Mouse (Mus musculus): ENCODE data around the gene Mettl7a2. TPM values are rescaled to one million over a fixed set of nuclear protein-coding genes. Genes with fewer than 3 reads are reported as not detected.

The Mettl7a2 gene
- not detected in 2 replicates for polyA plus RNA-seq (2012; rRNA removed)

DNA sequence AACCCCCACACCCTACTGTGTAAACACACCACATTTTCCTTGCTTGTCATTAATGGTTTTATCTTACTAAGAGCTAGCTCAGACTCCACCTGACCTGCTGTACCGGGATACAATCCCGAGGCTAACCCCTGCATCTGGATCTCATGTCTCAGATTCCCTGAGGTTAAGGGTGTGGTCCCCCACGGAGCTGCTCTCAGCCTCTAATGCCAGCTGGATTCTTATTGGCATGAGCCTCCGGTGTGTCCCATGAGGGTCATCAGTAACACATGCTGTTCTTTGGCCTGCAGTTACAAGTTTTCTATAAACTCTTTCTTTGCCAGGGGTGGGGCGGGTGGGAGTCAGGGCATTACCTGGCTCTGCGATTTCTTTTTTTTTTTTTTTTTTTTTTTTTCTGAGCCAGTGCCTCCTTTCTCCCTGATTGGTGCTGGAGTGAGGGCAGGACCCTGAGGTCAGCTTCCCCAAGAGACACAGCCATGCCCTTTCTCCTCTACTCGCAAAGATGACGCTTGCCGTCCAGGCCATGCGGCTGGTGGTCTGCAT, at the start of gene Mettl7a2, which contains the start of gene Methig1:
TSS of gene Mettl7a2 (plus strand) at position 490 of the 540 bp plus-strand sequence.
TSS of gene Methig1 (plus strand) at position 439 of the 540 bp plus-strand sequence.

DNA sequence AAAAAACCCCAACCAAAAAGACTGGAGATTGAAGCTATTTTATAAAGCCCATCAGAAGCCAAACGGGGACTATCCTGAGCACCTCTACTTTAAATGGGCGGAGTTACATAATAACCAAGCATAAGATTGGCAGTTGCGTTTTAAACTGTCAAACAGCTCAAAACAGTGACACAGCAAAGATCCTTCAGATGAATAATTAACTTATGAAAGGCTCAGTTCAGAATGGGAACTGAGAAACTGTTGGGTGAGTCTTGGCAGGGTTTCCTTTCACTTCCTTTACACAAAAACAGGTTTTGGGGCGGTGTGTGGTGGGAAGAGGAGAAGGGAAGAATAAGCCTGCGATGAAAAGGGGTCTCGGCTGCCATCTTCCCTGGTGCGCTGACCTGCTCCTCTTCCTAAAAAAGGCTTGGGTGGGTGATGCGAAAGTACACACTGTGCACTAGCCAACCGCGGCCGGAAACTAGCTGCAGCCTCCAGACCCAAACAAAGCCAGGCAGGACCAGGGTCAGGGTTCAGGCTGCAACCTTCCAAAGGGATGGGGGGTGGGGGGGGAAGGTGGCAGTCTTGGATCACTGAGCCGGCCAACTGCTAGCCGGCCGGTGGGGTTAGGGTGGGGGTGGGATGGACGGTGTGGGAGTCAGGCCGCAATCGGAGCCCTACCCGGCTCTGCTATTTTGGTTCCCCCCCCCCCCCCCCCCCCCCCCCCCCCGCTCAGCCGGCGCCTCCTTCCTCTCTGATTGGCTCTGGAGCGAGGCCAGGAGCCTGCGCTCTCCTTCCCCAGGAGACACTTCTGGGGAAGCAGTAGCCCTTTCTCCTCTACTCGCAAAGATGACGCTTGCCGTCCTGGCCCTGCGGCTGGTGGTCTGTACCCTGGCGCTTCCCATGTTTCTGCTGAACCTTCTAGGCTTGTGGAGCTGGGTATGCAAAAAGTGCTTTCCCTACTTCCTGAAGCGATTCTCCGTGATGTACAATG, 48.7 kb upstream of the Mettl7a2 start, which contains the start of gene Mettl7a1:
TSS of gene Mettl7a1 (plus strand) at position 122 of the 973 bp plus-strand sequence.

GRCm38 (mm10) chr15:100334629-100335028, 18.4 kb upstream of the Mettl7a2 start, which contains the start of gene Mettl7a3:
Gene Mettl7a3, plus strand, starts transcription at chr15:100334929.

DNA sequence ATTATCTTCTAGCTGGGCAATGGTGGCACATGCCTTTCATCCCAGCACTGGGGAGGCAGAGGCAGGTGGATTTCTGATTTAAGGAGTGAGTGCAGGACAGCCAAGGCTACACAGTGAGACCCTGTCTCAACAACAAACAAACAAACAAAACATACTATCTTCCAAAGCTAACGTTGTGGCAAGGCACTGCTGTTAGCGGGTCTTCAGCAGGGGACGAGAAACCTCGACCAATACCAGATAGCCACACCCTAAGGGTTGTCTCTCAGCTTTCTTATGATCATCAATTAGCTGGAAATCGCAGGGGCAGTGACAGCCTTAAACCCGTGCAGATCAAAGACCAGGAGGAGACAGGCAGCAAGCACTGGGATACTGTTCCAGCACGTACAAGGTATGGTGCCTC, 11.2 kb downstream of the Mettl7a2 start, which contains the start of gene Higd1c:
TSS of gene Higd1c (plus strand) at position 301 of the 400 bp plus-strand sequence.

Other genes with a start within 250 kb of the Mettl7a2 start
- 21.4 and 24.5 TPM in 2 replicates for gene Atf1, start 125.4 kb upstream of the Mettl7a2 start, polyA plus RNA-seq (2012; rRNA removed)
- not detected in 2 replicates for gene Tmprss12, start 72.4 kb upstream of the Mettl7a2 start, polyA plus RNA-seq (2012; rRNA removed)
- gene Mettl7a1, start 49.1 kb upstream of the Mettl7a2 start, polyA plus RNA-seq (2012; rRNA removed) = 20.3 and 26.2 TPM in 2 replicates
- not detected in 2 replicates for gene Mettl7a3, start 18.3 kb upstream of the Mettl7a2 start, polyA plus RNA-seq (2012; rRNA removed)
- gene Methig1, start 51 bp upstream of the Mettl7a2 start, polyA plus RNA-seq (2012; rRNA removed) = not detected in 2 replicates
- gene Higd1c, start 11.3 kb downstream of the Mettl7a2 start, polyA plus RNA-seq (2012; rRNA removed) = not detected in 2 replicates
- not detected in 2 replicates for gene Gm5475, start 68.9 kb downstream of the Mettl7a2 start, polyA plus RNA-seq (2012; rRNA removed)
- gene Slc11a2, start 71.9 kb downstream of the Mettl7a2 start, polyA plus RNA-seq (2012; rRNA removed) = 16.2 and 19.2 TPM in 2 replicates
- 10.1 and 11.2 TPM in 2 replicates for gene Letmd1, start 115.8 kb downstream of the Mettl7a2 start, polyA plus RNA-seq (2012; rRNA removed)
- gene Csrnp2, start 142.3 kb downstream of the Mettl7a2 start, polyA plus RNA-seq (2012; rRNA removed) = 0.86 and 0.95 TPM in 2 replicates
- gene Tfcp2, start 198.8 kb downstream of the Mettl7a2 start, polyA plus RNA-seq (2012; rRNA removed) = 3.4 and 4.8 TPM in 2 replicates
- 3.5 and 4.0 TPM in 2 replicates for gene Pou6f1, start 246.8 kb downstream of the Mettl7a2 start, polyA plus RNA-seq (2012; rRNA removed)